Mouse (Mus musculus) G1E (cell line): ENCODE results near the gene St3gal2.

ENCODE experiments used
- CTCF ChIP-seq: IDR thresholded peaks from 2 replicates; pipeline ENCODE4 v1.5.1; 2012; ENCODE audit warnings: low read depth, low read length, inconsistent platforms, mixed read lengths
- GATA1 ChIP-seq: IDR thresholded peaks from 2 replicates; pipeline ENCODE4 v1.6.1; 2012; ENCODE audit warnings: borderline replicate concordance, low read length, inconsistent platforms, mixed read lengths
- GATA2 ChIP-seq: IDR thresholded peaks from 2 replicates; pipeline ENCODE4 v1.6.1; 2012; ENCODE audit warnings: low read depth, low read length, inconsistent platforms, borderline replicate concordance
- POLR2AphosphoS5 ChIP-seq: IDR thresholded peaks from 2 replicates; pipeline ENCODE4 v1.6.1; 2012; ENCODE audit warnings: low read depth, low read length, inconsistent platforms; ENCODE audit not compliant: insufficient replicate concordance
- TAL1 ChIP-seq: conservative IDR thresholded peaks from 2 replicates; pipeline ENCODE4 v1.6.1; 2012; ENCODE audit warnings: low read depth, low read length, inconsistent platforms, mixed read lengths

GRCm38 (mm10) chr8:110969910-110970770 is 50.4 kb downstream of the St3gal2 start:
- TF ChIP-seq CTCF, result no peak
- no peak for TF ChIP-seq GATA1
- no peak for TF ChIP-seq TAL1
- TF ChIP-seq POLR2AphosphoS5, result no peak
- no peak for TF ChIP-seq GATA2
